Mouse (Mus musculus) liver, embryonic 12.5 days (tissue): ENCODE results near the gene Wdr74. TPM values are rescaled to one million over a fixed set of nuclear protein-coding genes. Genes with fewer than 3 reads are reported as not detected.

Experiments used
- ATAC-seq: fragments of 200-750 bp; cut with Nextera tagmentation; 2 replicates; pipeline ENCODE4 v1.8.0; 2017; ENCODE audit warnings: moderate number of reproducible peaks, mild to moderate bottlenecking, moderate library complexity
- H3K27ac ChIP-seq: fragments of 300-500 bp; sonication (generic); 2 replicates; pipeline ENCODE4 v1.5.1; 2016; ENCODE audit warnings: mild to moderate bottlenecking
- H3K27me3 ChIP-seq: fragments of 300-500 bp; sonication (generic); replicated peaks from 2 replicates; pipeline ENCODE4 v1.6.1; 2016; ENCODE audit warnings: mild to moderate bottlenecking, moderate library complexity
- H3K36me3 ChIP-seq: fragments of 300-500 bp; sonication (generic); 2 replicates; pipeline ENCODE4 v1.6.1; 2016; ENCODE audit warnings: mild to moderate bottlenecking, moderate library complexity
- H3K4me1 ChIP-seq: fragments of 300-500 bp; sonication (generic); 2 replicates; pipeline ENCODE4 v1.6.1; 2016
- H3K4me2 ChIP-seq: fragments of 300-500 bp; sonication (generic); 2 replicates; pipeline ENCODE4 v1.6.1; 2016; ENCODE audit warnings: mild to moderate bottlenecking, moderate library complexity
- H3K4me3 ChIP-seq: fragments of 300-500 bp; sonication (generic); 2 replicates; pipeline ENCODE4 v1.5.1; 2016; ENCODE audit warnings: mild to moderate bottlenecking, moderate library complexity
- H3K9ac ChIP-seq: fragments of 300-500 bp; sonication (generic); 2 replicates; pipeline ENCODE4 v1.6.1; 2016; ENCODE audit warnings: mild to moderate bottlenecking, moderate library complexity
- H3K9me3 ChIP-seq: fragments of 300-500 bp; sonication (generic); replicated peaks from 2 replicates; pipeline ENCODE4 v1.6.1; 2016; ENCODE audit warnings: mild to moderate bottlenecking, moderate library complexity
- WGBS: fragments of 180-500 bp; shearing (Covaris S2); methylation state at CpG from one replicate; pipeline ENCODE4 v1.1.7; 2016; ENCODE audit not compliant: insufficient replicate concordance; 5-methylcytosine and 5-hydroxymethylcytosine counted together
- polyA plus RNA-seq: library from polyadenylated mRNA; unstranded; fragments of >200 nt; fragmentation: Nextera tagmentation; extraction: Ambion mirVana; gene quantifications from 2 replicates; pipeline ENCODE4 v1.2.1, GENCODE M21; 2016

Gene Wdr74
- 87.1 and 95.9 TPM in 2 replicates for polyA plus RNA-seq

DNA sequence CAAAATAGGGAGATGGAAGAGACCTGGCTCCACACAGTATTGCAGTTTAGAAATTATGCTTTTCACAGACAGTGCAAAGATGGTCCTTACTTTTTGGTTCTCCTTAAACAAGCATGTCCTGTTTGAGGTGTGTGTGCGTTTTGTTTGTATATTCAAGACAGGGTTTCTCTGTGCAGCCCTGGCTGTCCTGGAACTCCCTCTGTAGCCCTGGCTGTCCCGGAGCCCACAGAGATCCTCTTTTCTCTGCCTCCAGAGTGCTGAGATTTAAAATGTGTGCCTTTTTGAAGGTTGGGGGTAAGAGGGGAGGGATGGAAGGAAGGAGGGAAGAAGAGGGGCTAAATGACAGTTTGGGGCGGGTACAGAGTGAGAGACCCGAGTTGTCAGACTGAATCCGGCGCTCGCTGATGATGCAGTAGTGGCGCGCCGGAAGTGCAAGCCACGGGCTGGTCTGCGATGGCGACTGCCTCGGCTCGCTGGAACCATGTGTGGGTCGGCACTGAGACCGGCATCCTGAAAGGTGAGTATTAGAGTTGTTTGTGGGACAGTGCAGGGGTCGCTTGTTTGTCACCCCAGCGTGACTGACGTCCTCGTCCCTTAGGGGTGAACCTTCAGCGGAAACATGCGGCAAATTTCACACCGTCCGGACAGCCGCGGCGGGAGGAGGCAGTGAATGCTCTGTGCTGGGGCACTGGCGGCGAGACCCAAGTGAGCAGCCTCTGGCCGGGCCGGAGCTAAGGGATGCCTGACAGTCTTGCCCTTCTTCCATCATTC, at the start of gene Wdr74:
Gene Wdr74, plus strand, starts transcription at position 439 of the 771 bp plus-strand sequence.
- peak; percentile 89 for ATAC-seq
- H3K4me2 ChIP-seq: peak within 1 kb of the TSS; percentile 92
- 0 out of 2 replicates have a peak, but pooled peaks cover 5% of the 10 kb centered on the region for H3K27me3 ChIP-seq
- H3K4me3 ChIP-seq: peak within 1 kb of the TSS; percentile 92
- H3K36me3 ChIP-seq: peaks cover 37% of the 10 kb centered on the region
- peak within 1 kb of the TSS; percentile 74 for H3K27ac ChIP-seq
- WGBS: under 1% methylated on average over 32 of the region's 32 CpGs
- H3K9me3 ChIP-seq: no peaks in the 10 kb centered on the region; the same call in 1 of the 2 replicates
- peak within 1 kb of the TSS; percentile 83 for H3K9ac ChIP-seq
- H3K4me1 ChIP-seq: peaks cover 24% of the 10 kb centered on the region

GRCm38 (mm10) chr19:8691871-8692539, 43.6 kb upstream of the Wdr74 start:
- no peak overlapping the region for H3K4me2 ChIP-seq
- H3K36me3 ChIP-seq: no peaks in the 10 kb centered on the region
- H3K27me3 ChIP-seq: 0 out of 2 replicates have a peak, but pooled peaks cover 14% of the 10 kb centered on the region
- H3K27ac ChIP-seq: no peak overlapping the region
- WGBS: 60% methylated on average over 9 of the region's 9 CpGs
- no peak overlapping the region for H3K9ac ChIP-seq
- no peak for ATAC-seq
- H3K4me3 ChIP-seq: no peak overlapping the region
- peaks cover 17% of the 10 kb centered on the region for H3K4me1 ChIP-seq
- no peaks in the 10 kb centered on the region for H3K9me3 ChIP-seq

GRCm38 (mm10) chr19:8692740-8693139, 42.9 kb upstream of the Wdr74 start:
- Histone ChIP-seq H3K4me1 (peaks cover 17% of the 10 kb centered on the region), H3K36me3 (no peaks in the 10 kb centered on the region), H3K4me2 (no peak overlapping the region), H3K27me3 (0 out of 2 replicates have a peak, but pooled peaks cover 14% of the 10 kb centered on the region), H3K9ac (no peak overlapping the region), H3K27ac (no peak overlapping the region), H3K4me3 (no peak overlapping the region), H3K9me3 (no peaks in the 10 kb centered on the region)
- no peak for ATAC-seq
- WGBS: 68% methylated on average over 5 of the region's 5 CpGs

DNA sequence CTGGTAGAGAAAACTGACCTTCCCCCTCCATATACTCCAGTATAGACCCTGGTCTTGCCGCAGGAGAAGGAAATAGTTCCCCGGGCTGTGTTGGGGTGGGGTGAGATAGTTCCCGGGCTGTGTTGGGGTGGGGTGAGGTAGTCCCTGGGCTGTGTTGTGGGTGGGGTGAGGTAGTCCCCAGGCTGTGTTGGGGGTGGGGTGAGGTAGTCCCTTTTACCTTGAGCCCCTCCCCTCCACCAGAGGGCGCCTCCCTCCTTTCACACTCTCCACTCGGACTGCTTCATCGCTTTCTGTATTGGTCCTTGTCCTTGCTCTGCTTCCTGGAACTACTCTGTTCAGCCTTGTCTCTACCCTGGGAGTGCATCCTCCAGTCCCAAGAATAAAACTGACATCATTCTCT, 40.3 kb upstream of the Wdr74 start:
- H3K27ac ChIP-seq: no peak overlapping the region
- WGBS: 27% methylated on average over 6 of the region's 6 CpGs
- H3K4me3 ChIP-seq: no peak overlapping the region
- H3K4me2 ChIP-seq: peak overlapping the region; percentile 49
- peak overlapping the region; percentile 37; the same call in 1 of the 2 replicates for H3K9ac ChIP-seq
- peak; percentile 91 for ATAC-seq
- no peaks in the 10 kb centered on the region for H3K36me3 ChIP-seq
- H3K27me3 ChIP-seq: 0 out of 2 replicates have a peak, but pooled peaks cover 14% of the 10 kb centered on the region
- H3K9me3 ChIP-seq: no peaks in the 10 kb centered on the region
- H3K4me1 ChIP-seq: peaks cover 17% of the 10 kb centered on the region

GRCm38 (mm10) chr19:8699652-8700051, 36.0 kb upstream of the Wdr74 start:
- no peaks in the 10 kb centered on the region for H3K27me3 ChIP-seq
- H3K36me3 ChIP-seq: no peaks in the 10 kb centered on the region
- peaks cover 15% of the 10 kb centered on the region for H3K4me1 ChIP-seq
- no peak for ATAC-seq
- H3K9me3 ChIP-seq: no peaks in the 10 kb centered on the region
- H3K9ac ChIP-seq: no peak overlapping the region
- no peak overlapping the region for H3K4me2 ChIP-seq
- no peak overlapping the region for H3K4me3 ChIP-seq
- H3K27ac ChIP-seq: no peak overlapping the region
- 70% methylated on average over 9 of the region's 9 CpGs for WGBS

DNA sequence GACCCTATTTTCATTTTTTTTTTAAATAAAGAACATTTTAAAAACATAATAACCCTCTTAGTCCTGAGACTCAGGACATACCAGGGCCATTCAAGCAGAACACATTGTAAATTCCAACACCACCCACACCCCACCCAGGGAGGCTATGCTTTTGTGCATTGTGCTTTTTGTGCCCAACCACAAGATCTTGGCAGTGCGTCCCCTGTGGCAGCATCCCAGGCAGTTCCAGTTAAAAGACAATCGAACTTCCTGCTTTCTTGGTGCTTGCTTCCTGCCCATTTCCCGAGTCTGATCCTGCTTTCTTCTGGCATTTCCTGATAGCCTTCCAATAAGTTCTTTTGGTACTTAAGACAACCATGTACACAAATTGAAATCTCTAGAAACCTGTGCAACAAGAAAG, 33.2 kb upstream of the Wdr74 start:
- Histone ChIP-seq H3K36me3 (peaks cover 15% of the 10 kb centered on the region), H3K4me1 (peaks cover 11% of the 10 kb centered on the region), H3K9ac (no peak overlapping the region), H3K9me3 (no peaks in the 10 kb centered on the region), H3K4me3 (no peak overlapping the region), H3K27me3 (no peaks in the 10 kb centered on the region), H3K27ac (no peak overlapping the region), H3K4me2 (no peak overlapping the region)
- no peak for ATAC-seq
- WGBS: 26% methylated on average over 3 of the region's 3 CpGs

GRCm38 (mm10) chr19:8703571-8703970, 32.1 kb upstream of the Wdr74 start:
- Histone ChIP-seq H3K27me3 (no peaks in the 10 kb centered on the region), H3K9ac (no peak overlapping the region), H3K4me3 (no peak overlapping the region), H3K9me3 (no peaks in the 10 kb centered on the region), H3K4me1 (peaks cover 22% of the 10 kb centered on the region), H3K27ac (no peak overlapping the region), H3K36me3 (peaks cover 26% of the 10 kb centered on the region), H3K4me2 (no peak overlapping the region)
- no peak for ATAC-seq
- WGBS: 63% methylated on average over 4 of the region's 4 CpGs

DNA sequence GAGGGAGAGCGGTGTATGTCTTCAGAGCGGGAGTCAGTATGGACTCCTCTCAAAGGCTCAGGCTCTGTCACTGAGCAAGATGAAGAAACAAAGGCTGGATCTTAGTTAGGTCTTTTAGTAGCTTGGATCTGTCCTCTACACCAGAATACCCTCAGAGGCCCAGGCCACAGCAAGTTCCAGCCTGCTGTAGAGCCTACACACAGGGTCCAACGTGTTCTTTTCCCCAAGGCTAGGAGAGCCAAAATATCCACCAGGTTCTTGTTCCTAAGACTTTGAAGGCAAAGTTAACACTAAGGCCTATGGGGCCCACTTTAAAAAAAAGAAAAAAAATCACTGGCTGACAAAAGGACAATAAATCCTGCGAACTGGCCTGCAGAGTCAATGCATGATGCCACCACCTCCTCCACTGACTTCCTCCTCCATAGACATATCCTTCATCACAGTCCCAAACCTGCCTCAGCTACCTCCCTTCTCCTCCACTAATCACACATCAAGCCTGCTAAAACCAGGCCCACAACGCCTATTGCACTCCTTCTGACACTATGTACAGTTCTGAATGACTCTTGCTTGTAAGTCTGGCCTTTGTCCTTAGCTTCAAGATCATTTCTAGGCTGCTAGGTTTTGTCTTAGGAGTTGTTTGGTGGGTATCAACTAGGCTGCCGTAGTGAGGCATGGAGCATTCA, 30.5 kb upstream of the Wdr74 start:
- WGBS: 80% methylated on average over 6 of the region's 6 CpGs
- ATAC-seq: no peak
- H3K9ac ChIP-seq: no peak overlapping the region

GRCm38 (mm10) chr19:8706132-8706667, 29.4 kb upstream of the Wdr74 start:
- WGBS: 72% methylated on average over 7 of the region's 7 CpGs
- peaks cover 52% of the 10 kb centered on the region for H3K36me3 ChIP-seq
- peaks cover 48% of the 10 kb centered on the region for H3K4me1 ChIP-seq
- H3K9me3 ChIP-seq: no peaks in the 10 kb centered on the region
- H3K27me3 ChIP-seq: no peaks in the 10 kb centered on the region
- no peak overlapping the region for H3K4me3 ChIP-seq
- no peak overlapping the region for H3K9ac ChIP-seq
- no peak overlapping the region for H3K4me2 ChIP-seq
- H3K27ac ChIP-seq: peak overlapping the region; percentile 66
- no peak for ATAC-seq

More for the DNA sequence above, 30.5 kb upstream of the Wdr74 start:
- H3K27ac ChIP-seq: peak overlapping the region; percentile 66
- no peak overlapping the region for H3K4me3 ChIP-seq
- no peaks in the 10 kb centered on the region for H3K27me3 ChIP-seq
- H3K4me1 ChIP-seq: peaks cover 38% of the 10 kb centered on the region
- H3K36me3 ChIP-seq: peaks cover 42% of the 10 kb centered on the region
- no peak overlapping the region for H3K4me2 ChIP-seq
- H3K9me3 ChIP-seq: no peaks in the 10 kb centered on the region

- Histone ChIP-seq H3K27me3 (no peaks in the 10 kb centered on the region), H3K4me2 (peak overlapping the region; percentile 81; the same call in 1 of the 2 replicates), H3K4me1 (peaks cover 56% of the 10 kb centered on the region), H3K9me3 (no peaks in the 10 kb centered on the region), H3K36me3 (peaks cover 60% of the 10 kb centered on the region), H3K27ac (peak overlapping the region; percentile 66), H3K4me3 (no peak overlapping the region), H3K9ac (no peak overlapping the region; the same call in 1 of the 2 replicates)
- peak; percentile 72 for ATAC-seq
- WGBS: 80% methylated on average over 7 of the region's 7 CpGs
Observed at GRCm38 (mm10) chr19:8706930-8707329, 28.7 kb upstream of the Wdr74 start.

DNA sequence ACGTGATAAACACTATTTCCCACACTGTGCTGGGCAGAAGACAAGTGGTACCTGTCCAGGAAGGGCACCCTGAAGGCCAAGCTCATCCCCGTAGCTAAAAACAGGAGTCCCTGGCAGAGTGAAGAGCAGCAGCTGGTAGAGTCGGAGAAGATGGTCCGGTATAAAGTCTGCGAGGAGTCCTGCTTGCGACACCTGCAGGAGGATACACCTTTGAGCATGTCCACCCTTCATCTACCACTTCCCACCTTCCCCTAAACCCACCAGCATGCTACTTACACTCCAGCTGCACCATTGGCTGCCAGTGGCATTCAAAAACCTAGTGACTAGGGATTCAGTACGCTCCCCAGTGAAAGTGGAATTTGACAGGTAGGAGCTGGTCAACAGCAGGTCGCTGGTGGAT, 26.7 kb upstream of the Wdr74 start:
- peak overlapping the region; percentile 59; the same call in 1 of the 2 replicates for H3K27ac ChIP-seq
- no peak for ATAC-seq
- peak overlapping the region; percentile 81 for H3K4me2 ChIP-seq
- WGBS: 87% methylated on average over 8 of the region's 8 CpGs
- H3K36me3 ChIP-seq: peaks cover 67% of the 10 kb centered on the region
- H3K9ac ChIP-seq: no peak overlapping the region
- no peak overlapping the region for H3K4me3 ChIP-seq
- H3K27me3 ChIP-seq: no peaks in the 10 kb centered on the region
- H3K9me3 ChIP-seq: no peaks in the 10 kb centered on the region
- H3K4me1 ChIP-seq: peaks cover 58% of the 10 kb centered on the region
